Mouse (Mus musculus): ENCODE data around the gene Nudt7. TPM values are rescaled to one million over a fixed set of nuclear protein-coding genes. Genes with fewer than 3 reads are reported as not detected.

Gene Nudt7
- total and polyA plus RNA-seq, 3 experiments = not detected

- no peak for TF ChIP-seq SMC3 (IDR thresholded peaks at IDR 0.05; ENCODE audit: low read depth, low read length)
- TF ChIP-seq ZKSCAN1 (IDR thresholded peaks at IDR 0.05; ENCODE audit: low read depth, low read length) = no peak
- no peak for TF ChIP-seq UBTF (IDR thresholded peaks at IDR 0.05; ENCODE audit: borderline replicate concordance, insufficient read depth, low read depth, low read length)
- no peak for TF ChIP-seq ZMIZ1 (IDR thresholded peaks at IDR 0.05; ENCODE audit: low read depth, low read length)
- TF ChIP-seq TCF12 (IDR thresholded peaks at IDR 0.05; ENCODE audit: low read depth, low read length) = no peak
- no peak for TF ChIP-seq TAL1 (IDR thresholded peaks at IDR 0.05; ENCODE audit: low read length)
- no peak for TF ChIP-seq CHD2 (IDR thresholded peaks at IDR 0.05; ENCODE audit: low read length)
- TF ChIP-seq NELFE (IDR thresholded peaks at IDR 0.05; ENCODE audit: low read depth, low read length) = no peak
- TF ChIP-seq KAT2A (conservative IDR thresholded peaks at IDR 0.05; ENCODE audit: low read depth, low read length) = no peak
- TF ChIP-seq RAD21 (IDR thresholded peaks at IDR 0.05; ENCODE audit: low read depth, low read length) = no peak
- no peak for TF ChIP-seq CTCF (IDR thresholded peaks at IDR 0.05 in 2 of 3, conservative IDR thresholded peaks at IDR 0.05 in 1 of 3; ENCODE audit: control insufficient read depth in 1 of 3, insufficient read depth in 1 of 3, low read depth in 2 of 3, low read length in 3 of 3, poor library complexity in 1 of 3, severe bottlenecking in 1 of 3)
- TF ChIP-seq POLR2AphosphoS2 (IDR thresholded peaks at IDR 0.05; ENCODE audit: low read length) = no peak
- no peak for TF ChIP-seq HCFC1 (IDR thresholded peaks at IDR 0.05; ENCODE audit: low read depth, low read length)
- no peak for TF ChIP-seq E2F4 (IDR thresholded peaks at IDR 0.05; ENCODE audit: borderline replicate concordance, low read depth, low read length)
- no peak for TF ChIP-seq POLR2AphosphoS5 (IDR thresholded peaks at IDR 0.05; ENCODE audit: borderline replicate concordance, low read depth, low read length)
- no peak for TF ChIP-seq ZNF384 (IDR thresholded peaks at IDR 0.05; ENCODE audit: low read depth, low read length)
- H3K79me2 ChIP-seq (ENCODE audit: control insufficient read depth, insufficient read depth, low read length, poor library complexity) = no peaks in the 10 kb centered on the region
Measured at GRCm38 (mm10) chr8:114123611-114124010, 9.7 kb upstream of the Nudt7 start.

DNA sequence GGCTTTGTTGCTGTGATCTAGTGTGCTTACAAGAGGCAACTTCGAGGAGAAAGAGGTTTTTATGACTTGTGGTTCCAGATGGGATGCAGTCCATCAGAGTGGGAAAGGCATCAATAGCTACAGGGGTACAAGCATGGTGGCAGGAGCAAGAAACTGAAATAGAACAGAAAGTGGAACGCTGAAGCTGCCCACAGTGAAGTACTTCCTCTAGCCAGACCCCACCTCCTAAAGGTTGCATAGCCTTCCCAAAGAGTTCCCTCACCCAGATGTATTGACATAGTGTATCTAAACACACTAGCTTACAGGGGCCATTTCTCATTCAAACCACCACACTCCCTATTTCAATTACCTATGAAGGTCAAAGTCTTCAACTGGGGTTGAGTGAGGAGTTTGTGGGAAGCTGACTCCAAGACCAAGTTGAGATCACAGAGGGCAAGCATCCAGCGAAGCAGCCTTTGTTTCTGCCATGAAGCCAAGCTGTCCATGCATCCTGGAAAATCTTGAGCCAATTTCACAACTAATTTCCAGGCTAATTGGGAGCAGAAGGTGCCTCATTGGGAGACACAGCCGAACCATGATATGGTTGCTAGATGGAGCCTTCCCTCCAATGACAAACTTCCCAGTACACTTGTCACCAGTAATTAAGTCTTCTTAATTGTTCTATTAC, 9.1 kb upstream of the Nudt7 start:
- TF ChIP-seq E2F4 (IDR thresholded peaks at IDR 0.05; ENCODE audit: borderline replicate concordance, low read depth, low read length) (no peak), BHLHE40 (IDR thresholded peaks at IDR 0.05; ENCODE audit: borderline replicate concordance, low read depth, low read length) (no peak), POLR2A (IDR thresholded peaks at IDR 0.05; ENCODE audit: control insufficient read depth in 1 of 2, insufficient read depth in 1 of 2, low read depth in 1 of 2, low read length in 2 of 2, poor library complexity in 1 of 2) (no peak), ZNF384 (IDR thresholded peaks at IDR 0.05; ENCODE audit: low read depth, low read length) (no peak), MEF2A (IDR thresholded peaks at IDR 0.05; ENCODE audit: extremely low read depth, insufficient replicate concordance, low read depth, low read length, poor library complexity, severe bottlenecking) (no peak)
- no peaks in the 10 kb centered on the region for H3K4me1 ChIP-seq (ENCODE audit: control insufficient read depth in 1 of 2, insufficient read depth in 2 of 2, low read length in 2 of 2)
- DNase-seq (ENCODE audit: low read depth, low spot score) = no peak
- H3K9ac ChIP-seq (ENCODE audit: control insufficient read depth, low read depth, low read length, poor library complexity, severe bottlenecking) = no peak overlapping the region
- no peak overlapping the region for H3K27ac ChIP-seq (ENCODE audit: control insufficient read depth, low read depth, low read length)
- H3K36me3 ChIP-seq (ENCODE audit: control insufficient read depth in 1 of 2, insufficient read depth in 2 of 2, low read length in 2 of 2) = no peaks in the 10 kb centered on the region
- no peaks in the 10 kb centered on the region for H3K9me3 ChIP-seq (replicated peaks; ENCODE audit: insufficient read depth, low read length)
- no peak overlapping the region for H3K4me3 ChIP-seq (ENCODE audit: control insufficient read depth in 1 of 2, insufficient read depth in 1 of 2, low read depth in 2 of 2, low read length in 2 of 2)
- no peaks in the 10 kb centered on the region for H3K27me3 ChIP-seq (ENCODE audit: control insufficient read depth in 1 of 2, insufficient read depth in 2 of 2, low read length in 2 of 2)
- H3K79me2 ChIP-seq (ENCODE audit: control insufficient read depth, insufficient read depth, low read length, poor library complexity) = no peaks in the 10 kb centered on the region

More at GRCm38 (mm10) chr8:114123611-114124010, 9.7 kb upstream of the Nudt7 start:
- Histone ChIP-seq H3K27ac (ENCODE audit: control insufficient read depth, low read depth, low read length) (no peak overlapping the region), H3K9ac (ENCODE audit: control insufficient read depth, low read depth, low read length, poor library complexity, severe bottlenecking) (no peak overlapping the region), H3K36me3 (ENCODE audit: control insufficient read depth in 1 of 2, insufficient read depth in 2 of 2, low read length in 2 of 2) (no peaks in the 10 kb centered on the region), H3K4me3 (ENCODE audit: control insufficient read depth in 1 of 2, insufficient read depth in 1 of 2, low read depth in 2 of 2, low read length in 2 of 2) (no peak overlapping the region), H3K27me3 (ENCODE audit: control insufficient read depth in 1 of 2, insufficient read depth in 2 of 2, low read length in 2 of 2) (no peaks in the 10 kb centered on the region), H3K9me3 (replicated peaks; ENCODE audit: insufficient read depth, low read length) (no peaks in the 10 kb centered on the region), H3K4me1 (ENCODE audit: control insufficient read depth in 1 of 2, insufficient read depth in 2 of 2, low read length in 2 of 2) (no peaks in the 10 kb centered on the region)
- DNase-seq (ENCODE audit: low read depth, low spot score) = no peak
